Mouse (Mus musculus) heart, adult 2 months (tissue): Measurements from ENCODE around the gene Trpm8.

ENCODE experiments used
- CTCF ChIP-seq: fragments of 200-600 bp; IDR thresholded peaks from 2 replicates; pipeline ENCODE4 v1.8.1; 2022; ENCODE audit warnings: antibody characterized with exemption, mild to moderate bottlenecking, moderate library complexity
- EP300 ChIP-seq: fragments of 200-500 bp; IDR thresholded peaks from 2 replicates; pipeline ENCODE4 v1.6.1; 2011; ENCODE audit warnings: low read depth, low read length, control low read depth; ENCODE audit not compliant: insufficient read depth
- POLR2A ChIP-seq: fragments of 200-500 bp; IDR thresholded peaks from 2 replicates; pipeline ENCODE4 v1.6.1; 2011; ENCODE audit warnings: mild to moderate bottlenecking, low read depth, low read length, control low read depth; ENCODE audit not compliant: insufficient read depth

DNA sequence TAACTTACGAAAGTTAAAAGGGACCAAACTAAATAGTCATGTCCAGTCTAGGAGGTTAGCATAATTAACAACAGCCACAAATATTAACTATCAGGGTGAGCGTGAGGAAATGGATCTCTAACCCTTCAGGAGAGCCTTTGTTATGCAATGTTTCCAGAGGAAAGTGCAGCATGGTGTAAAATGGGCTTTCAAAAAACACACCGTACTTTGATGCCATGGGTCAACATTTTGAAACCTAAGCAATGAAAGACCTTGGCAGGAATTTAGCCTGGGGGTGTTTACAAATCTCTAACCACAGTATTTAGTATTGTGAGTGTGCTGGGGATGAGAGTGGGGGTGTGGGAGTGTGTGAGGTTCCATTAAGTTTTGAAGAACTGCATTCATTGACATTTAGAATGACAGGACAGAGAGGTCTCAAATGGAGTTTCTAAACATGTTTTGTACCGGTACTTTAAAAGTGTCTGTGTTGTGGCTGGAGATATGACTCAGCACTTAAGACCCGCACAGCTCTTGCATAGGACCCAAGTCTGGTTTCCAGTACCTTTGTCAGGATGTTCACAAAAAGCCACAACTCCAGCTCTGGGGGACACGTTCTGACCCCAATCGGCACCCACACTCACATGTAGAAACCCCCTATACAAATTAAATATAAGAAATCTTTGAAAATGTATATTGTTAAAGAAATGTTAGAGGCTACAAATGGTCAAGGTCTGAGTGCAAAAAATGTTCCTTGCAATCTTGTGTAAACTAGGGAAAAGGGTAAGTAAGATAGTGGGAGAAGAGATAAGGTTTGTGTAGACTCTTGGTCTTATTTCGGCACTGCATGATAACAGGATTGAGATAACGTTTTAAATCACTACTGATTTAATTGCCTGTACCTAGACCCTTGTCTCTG, 1.9 kb downstream of the Trpm8 start:
- TF ChIP-seq CTCF = no peak
- no peak for TF ChIP-seq POLR2A
- TF ChIP-seq EP300 = no peak
